Mouse (Mus musculus) limb, embryonic 13.5 days (tissue): ENCODE results near the gene Sst. TPM values are rescaled to one million over a fixed set of nuclear protein-coding genes. Genes with fewer than 3 reads are reported as not detected.
"Not testable (repeated sequence)": the region's sequence is repeated elsewhere in the genome, so short reads cannot be mapped to it uniquely, and the experiment has no call there.

Experiments
- ATAC-seq: fragments of 200-750 bp; cut with Nextera tagmentation; 2 replicates; pipeline ENCODE4 v1.8.0; 2017; ENCODE audit warnings: low read depth, moderate number of reproducible peaks, moderate TSS enrichment; ENCODE audit not compliant: low FRiP score
- H3K27ac ChIP-seq: fragments of 300-500 bp; sonication (generic); 2 replicates; pipeline ENCODE4 v1.5.1; 2015; ENCODE audit warnings: inconsistent platforms, mild to moderate bottlenecking, moderate library complexity
- H3K27me3 ChIP-seq: fragments of 300-500 bp; sonication (generic); 2 replicates; pipeline ENCODE4 v1.6.1; 2015; ENCODE audit warnings: mild to moderate bottlenecking, inconsistent platforms
- H3K36me3 ChIP-seq: fragments of 300-500 bp; sonication (generic); 2 replicates; pipeline ENCODE4 v1.6.1; 2015; ENCODE audit warnings: inconsistent platforms, mild to moderate bottlenecking, moderate library complexity
- H3K4me1 ChIP-seq: fragments of 300-500 bp; sonication (generic); 2 replicates; pipeline ENCODE4 v1.6.1; 2015; ENCODE audit warnings: inconsistent platforms
- H3K4me2 ChIP-seq: fragments of 300-500 bp; sonication (generic); replicated peaks from 2 replicates; pipeline ENCODE4 v1.6.1; 2015; ENCODE audit warnings: inconsistent platforms, mild to moderate bottlenecking, moderate library complexity
- H3K4me3 ChIP-seq: fragments of 300-500 bp; sonication (generic); 2 replicates; pipeline ENCODE4 v1.5.1; 2015; ENCODE audit warnings: moderate library complexity, mild to moderate bottlenecking, inconsistent platforms
- H3K9ac ChIP-seq: fragments of 300-500 bp; sonication (generic); 2 replicates; pipeline ENCODE4 v1.6.1; 2015; ENCODE audit warnings: mild to moderate bottlenecking, inconsistent platforms
- H3K9me3 ChIP-seq: fragments of 300-500 bp; sonication (generic); 2 replicates; pipeline ENCODE4 v1.6.1; 2016; ENCODE audit warnings: inconsistent platforms
- WGBS: fragments of 180-500 bp; shearing (Covaris S2); methylation state at CpG from one replicate; pipeline ENCODE4 v1.1.7; 2015; 5-methylcytosine and 5-hydroxymethylcytosine counted together
- polyA plus RNA-seq: library from polyadenylated mRNA; unstranded; fragments of >200 nt; fragmentation: Nextera tagmentation; extraction: Ambion mirVana; gene quantifications from 2 replicates; pipeline ENCODE4 v1.2.1, GENCODE M21; 2015

Gene Sst
- polyA plus RNA-seq, 1 experiment from 2014 or later, result 4.5 TPM

GRCm38 (mm10) chr16:23908076-23909014 is 17.6 kb upstream of the Sst start:
- not testable (repeated sequence) for H3K9ac ChIP-seq, H3K9me3 ChIP-seq, H3K4me3 ChIP-seq, ATAC-seq, H3K27ac ChIP-seq, H3K36me3 ChIP-seq, H3K27me3 ChIP-seq, H3K4me2 ChIP-seq, H3K4me1 ChIP-seq
- WGBS, result 91% methylated on average over 9 of the region's 9 CpGs

GRCm38 (mm10) chr16:23906586-23906985 is 15.8 kb upstream of the Sst start:
- not testable (repeated sequence) for H3K36me3 ChIP-seq, H3K9ac ChIP-seq, H3K4me1 ChIP-seq, H3K4me3 ChIP-seq, ATAC-seq, H3K27me3 ChIP-seq, H3K27ac ChIP-seq, H3K4me2 ChIP-seq, H3K9me3 ChIP-seq
- WGBS, result 90% methylated on average over 3 of the region's 3 CpGs

- Histone ChIP-seq H3K4me2 (no peak overlapping the region), H3K9me3 (no peaks in the 10 kb centered on the region), H3K9ac (no peak overlapping the region), H3K36me3 (no peaks in the 10 kb centered on the region), H3K27me3 (peaks cover 15% of the 10 kb centered on the region; the same call in 1 of the 2 replicates), H3K27ac (no peak overlapping the region), H3K4me1 (peaks cover 10% of the 10 kb centered on the region), H3K4me3 (no peak overlapping the region)
- no peak for ATAC-seq
- 88% methylated on average over 7 of the region's 7 CpGs for WGBS
Observed at GRCm38 (mm10) chr16:23901411-23901810, 10.7 kb upstream of the Sst start.

GRCm38 (mm10) chr16:23900061-23900460 is 9.3 kb upstream of the Sst start:
- H3K36me3 ChIP-seq, result no peaks in the 10 kb centered on the region
- H3K4me1 ChIP-seq, result peaks cover 10% of the 10 kb centered on the region
- no peak overlapping the region for H3K4me3 ChIP-seq
- H3K9me3 ChIP-seq, result no peaks in the 10 kb centered on the region
- WGBS, result 77% methylated on average over 4 of the region's 4 CpGs
- ATAC-seq, result no peak
- H3K4me2 ChIP-seq, result no peak overlapping the region
- H3K9ac ChIP-seq, result no peak overlapping the region
- no peak overlapping the region for H3K27ac ChIP-seq
- H3K27me3 ChIP-seq, result peaks cover 15% of the 10 kb centered on the region; the same call in 1 of the 2 replicates

GRCm38 (mm10) chr16:23898840-23899239 is 8.1 kb upstream of the Sst start:
- Histone ChIP-seq H3K4me3 (0 out of 2 replicates have a peak overlapping the region, but pooled peaks have one; percentile 16), H3K36me3 (no peaks in the 10 kb centered on the region), H3K9ac (no peak overlapping the region), H3K9me3 (no peaks in the 10 kb centered on the region), H3K27ac (no peak overlapping the region), H3K4me2 (peak overlapping the region; percentile 58), H3K27me3 (peaks cover 15% of the 10 kb centered on the region; the same call in 1 of the 2 replicates), H3K4me1 (peaks cover 10% of the 10 kb centered on the region)
- WGBS, result 8% methylated on average over 12 of the region's 12 CpGs
- peak; percentile 66 for ATAC-seq

- Histone ChIP-seq H3K4me2 (peak overlapping the region; percentile 58), H3K36me3 (no peaks in the 10 kb centered on the region), H3K4me3 (peak overlapping the region; percentile 22; the same call in 1 of the 2 replicates), H3K27me3 (peaks cover 20% of the 10 kb centered on the region), H3K4me1 (peaks cover 10% of the 10 kb centered on the region), H3K9ac (peak overlapping the region; percentile 19; the same call in 1 of the 2 replicates), H3K9me3 (no peaks in the 10 kb centered on the region), H3K27ac (no peak overlapping the region)
- peak; percentile 67; the same call in 1 of the 2 replicates for ATAC-seq
- WGBS, result 9% methylated on average over 15 of the region's 15 CpGs
Observed at GRCm38 (mm10) chr16:23897984-23898586, 7.3 kb upstream of the Sst start.

- Histone ChIP-seq H3K4me3 (no peak overlapping the region), H3K36me3 (no peaks in the 10 kb centered on the region), H3K27me3 (peaks cover 26% of the 10 kb centered on the region), H3K9me3 (no peaks in the 10 kb centered on the region), H3K4me2 (peak overlapping the region; percentile 58; the same call in 1 of the 2 replicates), H3K4me1 (peaks cover 10% of the 10 kb centered on the region), H3K9ac (no peak overlapping the region), H3K27ac (no peak overlapping the region)
- 69% methylated on average over 5 of the region's 5 CpGs for WGBS
- no peak for ATAC-seq
Observed at GRCm38 (mm10) chr16:23897486-23897885, 6.7 kb upstream of the Sst start.

GRCm38 (mm10) chr16:23895135-23895534 is 4.4 kb upstream of the Sst start:
- H3K4me1 ChIP-seq, result peaks cover 17% of the 10 kb centered on the region
- no peak overlapping the region for H3K4me2 ChIP-seq
- no peak overlapping the region for H3K9ac ChIP-seq
- no peak overlapping the region for H3K4me3 ChIP-seq
- ATAC-seq, result no peak
- 80% methylated on average over 3 of the region's 3 CpGs for WGBS
- no peak overlapping the region for H3K27ac ChIP-seq
- peaks cover 49% of the 10 kb centered on the region for H3K27me3 ChIP-seq
- H3K9me3 ChIP-seq, result no peaks in the 10 kb centered on the region
- H3K36me3 ChIP-seq, result no peaks in the 10 kb centered on the region

GRCm38 (mm10) chr16:23890151-23890550 is 607 bp downstream of the Sst start:
- H3K27ac ChIP-seq, result no peak overlapping the region
- peaks cover 25% of the 10 kb centered on the region for H3K4me1 ChIP-seq
- no peaks in the 10 kb centered on the region for H3K9me3 ChIP-seq
- 5% methylated on average over 9 of the region's 9 CpGs for WGBS
- H3K4me2 ChIP-seq, result no peak overlapping the region
- H3K27me3 ChIP-seq, result peaks cover 44% of the 10 kb centered on the region
- no peak overlapping the region for H3K4me3 ChIP-seq
- ATAC-seq, result no peak
- H3K36me3 ChIP-seq, result no peaks in the 10 kb centered on the region
- no peak overlapping the region for H3K9ac ChIP-seq

GRCm38 (mm10) chr16:23887910-23888579 is 2.7 kb downstream of the Sst start:
- Histone ChIP-seq H3K9me3 (no peaks in the 10 kb centered on the region), H3K36me3 (no peaks in the 10 kb centered on the region), H3K9ac (no peak overlapping the region), H3K4me1 (peaks cover 28% of the 10 kb centered on the region), H3K27me3 (peaks cover 39% of the 10 kb centered on the region), H3K4me2 (no peak overlapping the region), H3K4me3 (no peak overlapping the region), H3K27ac (no peak overlapping the region)
- WGBS, result 76% methylated on average over 10 of the region's 10 CpGs
- no peak for ATAC-seq

GRCm38 (mm10) chr16:23885098-23885497 is 5.7 kb downstream of the Sst start:
- Histone ChIP-seq H3K27ac (no peak overlapping the region), H3K4me2 (0 out of 2 replicates have a peak overlapping the region, but pooled peaks have one; percentile 14), H3K36me3 (no peaks in the 10 kb centered on the region), H3K4me3 (no peak overlapping the region), H3K27me3 (peaks cover 12% of the 10 kb centered on the region), H3K9me3 (no peaks in the 10 kb centered on the region), H3K9ac (no peak overlapping the region), H3K4me1 (peaks cover 21% of the 10 kb centered on the region)
- no peak for ATAC-seq
- WGBS, result 51% methylated on average over 12 of the region's 12 CpGs

GRCm38 (mm10) chr16:23855242-23855641 is 35.5 kb downstream of the Sst start:
- no peak overlapping the region for H3K9ac ChIP-seq
- H3K9me3 ChIP-seq, result no peaks in the 10 kb centered on the region
- no peak overlapping the region for H3K27ac ChIP-seq
- H3K4me3 ChIP-seq, result no peak overlapping the region
- ATAC-seq, result no peak
- no peak overlapping the region for H3K4me2 ChIP-seq
- 0 out of 2 replicates have a peak, but pooled peaks cover 3% of the 10 kb centered on the region for H3K4me1 ChIP-seq
- WGBS, result 67% methylated on average over 1 of the region's 1 CpGs
- H3K27me3 ChIP-seq, result no peaks in the 10 kb centered on the region
- no peaks in the 10 kb centered on the region for H3K36me3 ChIP-seq
